ENCODE assay signal across 11 mouse cellular contexts in the genomic region with DNA sequence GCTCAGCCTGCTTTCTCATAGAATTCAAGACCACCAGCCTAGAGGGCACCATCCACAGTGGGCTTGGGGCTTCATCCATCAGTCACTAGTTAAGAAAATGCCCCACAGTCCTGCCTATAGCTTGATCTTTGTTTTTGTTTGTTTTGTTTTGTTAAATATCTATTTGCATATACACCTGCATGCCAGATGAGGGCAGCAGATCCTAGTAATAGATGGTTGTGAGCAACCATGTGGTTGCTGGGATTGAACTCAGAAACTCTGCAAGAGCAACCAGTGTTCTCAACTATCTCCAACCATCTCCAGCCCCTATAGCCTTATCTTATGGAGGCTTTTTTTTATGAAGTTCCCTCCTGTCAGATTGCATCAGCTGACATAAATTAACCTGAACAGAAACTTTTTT. TPM values are rescaled to one million over a fixed set of nuclear protein-coding genes. Genes with fewer than 3 reads are reported as not detected.
DNase-seq lines count a peak whose midpoint lies in the region; ATAC-seq and TF ChIP-seq lines count a peak whose summit lies in the region.
"Had no signal": no experiment of that assay in that cellular context is flagged by ENCODE, and none has a peak within 500 bp of the region (broad histone marks: within the 10 kb centered on the region; RNA-seq: fewer than 3 reads in every experiment).

No protein-coding gene starts in this region.

- peak; percentile 19 for DNase-seq in kidney, postnatal 10 days
- peak; percentile 67 for DNase-seq in CD4-positive helper T cell, adult 2 months (ENCODE audit: low read depth, low spot score)
- DNase-seq in NIH3T3 (ENCODE audit: low read depth): peak; percentile 50
- DNase-seq in liver, embryonic 14.5 days (ENCODE audit: low read depth in 3 of 3, low spot score in 3 of 3): no peak
- DNase-seq in ovary, postnatal 10 days (ENCODE audit: low spot score): no peak
- no peak for DNase-seq in midbrain, embryonic 10.5 days (ENCODE audit: low spot score)
- DNase-seq in forebrain, embryonic 11.5 days (ENCODE audit: low spot score): no peak
- DNase-seq: cerebellum, adult 8-10 months; heart, postnatal 4 days had no signal

- no peak for TF ChIP-seq EP300 in liver, embryonic 14.5 days (IDR thresholded peaks at IDR 0.05; ENCODE audit: low read depth)

- TF ChIP-seq CTCF in liver, embryonic 14.5 days (IDR thresholded peaks at IDR 0.05; ENCODE audit: low read depth): peak; percentile 69

- H3K4me3 ChIP-seq in kidney, embryonic 14.5 days (ENCODE audit: low read length): no peak overlapping the region
- no peak overlapping the region for H3K4me3 ChIP-seq in liver, embryonic 14.5 days (ENCODE audit: insufficient read depth in 1 of 2, low read depth in 2 of 2, low read length in 2 of 2)
- H3K4me3 ChIP-seq in midbrain, embryonic 10.5 days: no peak overlapping the region
- H3K4me3 ChIP-seq in forebrain, embryonic 11.5 days (ENCODE audit: low read depth, low read length): no peak overlapping the region
- H3K4me3 ChIP-seq: liver, embryonic 15.5 days had no signal

- no peak overlapping the region for H3K4me2 ChIP-seq in kidney, embryonic 14.5 days (replicated peaks; ENCODE audit: low read depth, low read length)
- no peak overlapping the region for H3K4me2 ChIP-seq in liver, embryonic 14.5 days (ENCODE audit: low read depth)
- no peak overlapping the region for H3K4me2 ChIP-seq in forebrain, embryonic 11.5 days (ENCODE audit: low read depth, low read length, severe bottlenecking)
- H3K4me2 ChIP-seq: liver, embryonic 15.5 days had no signal

- H3K36me3 ChIP-seq in kidney, embryonic 14.5 days (ENCODE audit: control insufficient read depth, insufficient read depth, low read length): peaks cover 72% of the 10 kb centered on the region
- peaks cover 31% of the 10 kb centered on the region for H3K36me3 ChIP-seq in liver, embryonic 14.5 days (replicated peaks; ENCODE audit: control insufficient read depth, insufficient read depth, low read depth)
- peaks cover 88% of the 10 kb centered on the region for H3K36me3 ChIP-seq in midbrain, embryonic 10.5 days
- peaks cover 5% of the 10 kb centered on the region; the same call in 1 of the 2 replicates for H3K36me3 ChIP-seq in forebrain, embryonic 11.5 days (ENCODE audit: control insufficient read depth, insufficient read depth, low read length)

- no peak for ATAC-seq in kidney, embryonic 14.5 days (ENCODE audit: low FRiP score, low TSS enrichment)
- peak; percentile 21; the same call in 1 of the 2 replicates for ATAC-seq in liver, embryonic 14.5 days (ENCODE audit: insufficient read depth)
- ATAC-seq in forebrain, embryonic 11.5 days (replicated peaks; ENCODE audit: low FRiP score): no peak

- no peak overlapping the region for H3K27ac ChIP-seq in kidney, embryonic 14.5 days (ENCODE audit: low read depth, low read length)
- H3K27ac ChIP-seq in liver, embryonic 14.5 days: no peak overlapping the region
- no peak overlapping the region for H3K27ac ChIP-seq in midbrain, embryonic 10.5 days (replicated peaks)
- H3K27ac ChIP-seq in forebrain, embryonic 11.5 days (ENCODE audit: low read depth, low read length): no peak overlapping the region
- H3K27ac ChIP-seq: liver, embryonic 15.5 days had no signal

- H3K4me1 ChIP-seq in kidney, embryonic 14.5 days (ENCODE audit: control insufficient read depth, insufficient read depth, low read length): no peaks in the 10 kb centered on the region
- H3K4me1 ChIP-seq in liver, embryonic 14.5 days (replicated peaks; ENCODE audit: control insufficient read depth in 2 of 2, insufficient read depth in 2 of 2, low read length in 1 of 2): no peaks in the 10 kb centered on the region
- no peaks in the 10 kb centered on the region for H3K4me1 ChIP-seq in midbrain, embryonic 10.5 days
- no peaks in the 10 kb centered on the region for H3K4me1 ChIP-seq in forebrain, embryonic 11.5 days (replicated peaks; ENCODE audit: control insufficient read depth, insufficient read depth, low read length)
- H3K4me1 ChIP-seq: liver, embryonic 15.5 days had no signal

- H3K9ac ChIP-seq in kidney, embryonic 14.5 days (ENCODE audit: low read depth, low read length): no peak overlapping the region
- H3K9ac ChIP-seq in liver, embryonic 14.5 days (replicated peaks): no peak overlapping the region
- no peak overlapping the region for H3K9ac ChIP-seq in forebrain, embryonic 11.5 days (ENCODE audit: low read length)
- H3K9ac ChIP-seq: liver, embryonic 15.5 days had no signal

- no peaks in the 10 kb centered on the region for H3K9me3 ChIP-seq in kidney, embryonic 14.5 days (ENCODE audit: control insufficient read depth, low read length)
- H3K9me3 ChIP-seq in liver, embryonic 14.5 days (ENCODE audit: control insufficient read depth, low read length): no peaks in the 10 kb centered on the region
- no peaks in the 10 kb centered on the region for H3K9me3 ChIP-seq in midbrain, embryonic 10.5 days (replicated peaks)
- no peaks in the 10 kb centered on the region for H3K9me3 ChIP-seq in forebrain, embryonic 11.5 days (ENCODE audit: control insufficient read depth, low read length)
- H3K9me3 ChIP-seq: liver, embryonic 15.5 days had no signal

- H3K27me3 ChIP-seq in kidney, embryonic 14.5 days (ENCODE audit: control insufficient read depth, insufficient read depth, low read length): no peaks in the 10 kb centered on the region
- no peaks in the 10 kb centered on the region for H3K27me3 ChIP-seq in liver, embryonic 14.5 days (ENCODE audit: control insufficient read depth, insufficient read depth, low read length)
- H3K27me3 ChIP-seq in midbrain, embryonic 10.5 days (ENCODE audit: low read depth, poor library complexity, severe bottlenecking): no peaks in the 10 kb centered on the region
- no peaks in the 10 kb centered on the region for H3K27me3 ChIP-seq in forebrain, embryonic 11.5 days (ENCODE audit: control insufficient read depth, insufficient read depth, low read length)
- H3K27me3 ChIP-seq: liver, embryonic 15.5 days had no signal

RNA-seq across cellular contexts. Expression of gene Arf4, which starts 14.0 kb away (rescaled TPM):
- polyA plus RNA-seq in kidney, embryonic 14.5 days (2014; fragmentation: Nextera tagmentation; extraction: Ambion mirVana): 549 and 626 TPM in 2 replicates
- 37.7 and 51.2 TPM in 2 replicates for polyA plus RNA-seq in liver, embryonic 14.5 days (2012; rRNA removed)
- 139 and 140 TPM in 2 replicates for polyA plus RNA-seq in liver, embryonic 14.5 days (2014; fragmentation: Nextera tagmentation; extraction: Ambion mirVana)
- 517 and 522 TPM in 2 replicates for polyA plus RNA-seq in midbrain, embryonic 10.5 days (2016; fragmentation: Nextera tagmentation; extraction: Ambion mirVana)
- polyA plus RNA-seq in forebrain, embryonic 11.5 days (2014; fragmentation: Nextera tagmentation; extraction: Ambion mirVana): 535 and 566 TPM in 2 replicates

RNA-seq across cellular contexts. Expression of gene Pde12, which starts 17.8 kb away (rescaled TPM):
- polyA plus RNA-seq in kidney, embryonic 14.5 days (2014; fragmentation: Nextera tagmentation; extraction: Ambion mirVana): 11.3 and 12.5 TPM in 2 replicates
- polyA plus RNA-seq in liver, embryonic 14.5 days (2012; rRNA removed): 3.2 and 3.4 TPM in 2 replicates
- polyA plus RNA-seq in liver, embryonic 14.5 days (2014; fragmentation: Nextera tagmentation; extraction: Ambion mirVana): 6.5 and 7.3 TPM in 2 replicates
- polyA plus RNA-seq in midbrain, embryonic 10.5 days (2016; fragmentation: Nextera tagmentation; extraction: Ambion mirVana): 11.2 and 11.8 TPM in 2 replicates
- polyA plus RNA-seq in forebrain, embryonic 11.5 days (2014; fragmentation: Nextera tagmentation; extraction: Ambion mirVana): 12.9 and 13.4 TPM in 2 replicates

RNA-seq across cellular contexts. Expression of gene Dnah12, which starts 41.2 kb away (rescaled TPM):
- 0.01 and 0.06 TPM in 2 replicates for polyA plus RNA-seq in kidney, embryonic 14.5 days (2014; fragmentation: Nextera tagmentation; extraction: Ambion mirVana)
- polyA plus RNA-seq in liver, embryonic 14.5 days (2012; rRNA removed): 0.01 TPM in 2 replicates
- polyA plus RNA-seq in liver, embryonic 14.5 days (2014; fragmentation: Nextera tagmentation; extraction: Ambion mirVana): 0.03 TPM in 2 replicates
- polyA plus RNA-seq in midbrain, embryonic 10.5 days (2016; fragmentation: Nextera tagmentation; extraction: Ambion mirVana): 0.06 TPM in 1 of 2 replicates, not detected in the other
- polyA plus RNA-seq in forebrain, embryonic 11.5 days (2014; fragmentation: Nextera tagmentation; extraction: Ambion mirVana): 0.04 TPM in 1 of 2 replicates, not detected in the other

Comparison
In these comparisons a context has a peak if more than half of its experiments do, and no peak if none do; other contexts are left out.
1. DNase-seq: peak in kidney, postnatal 10 days (single experiment), CD4-positive helper T cell, adult 2 months (single experiment) and NIH3T3 (single experiment); none in liver, embryonic 14.5 days (0 of 3), ovary, postnatal 10 days (single experiment), midbrain, embryonic 10.5 days (single experiment) and forebrain, embryonic 11.5 days (single experiment).